Mouse (Mus musculus) thymus, adult 2 months (tissue): Measurements from ENCODE around the gene Gxylt1.

Experiments
- CTCF ChIP-seq: fragments of 200-500 bp; IDR thresholded peaks from 2 replicates; pipeline ENCODE4 v1.5.1; 2012; ENCODE audit warnings: mild to moderate bottlenecking, control low read depth, low read length, moderate library complexity, borderline replicate concordance; ENCODE audit not compliant: control insufficient read depth, poor library complexity, insufficient read depth; ENCODE audit errors: extremely low read depth
- POLR2A ChIP-seq: fragments of 200-500 bp; IDR thresholded peaks from 2 replicates; pipeline ENCODE4 v1.6.1; 2012; ENCODE audit warnings: mild to moderate bottlenecking, low read length, control low read depth, moderate library complexity; ENCODE audit not compliant: control insufficient read depth, poor library complexity, insufficient read depth; ENCODE audit errors: extremely low read depth

DNA sequence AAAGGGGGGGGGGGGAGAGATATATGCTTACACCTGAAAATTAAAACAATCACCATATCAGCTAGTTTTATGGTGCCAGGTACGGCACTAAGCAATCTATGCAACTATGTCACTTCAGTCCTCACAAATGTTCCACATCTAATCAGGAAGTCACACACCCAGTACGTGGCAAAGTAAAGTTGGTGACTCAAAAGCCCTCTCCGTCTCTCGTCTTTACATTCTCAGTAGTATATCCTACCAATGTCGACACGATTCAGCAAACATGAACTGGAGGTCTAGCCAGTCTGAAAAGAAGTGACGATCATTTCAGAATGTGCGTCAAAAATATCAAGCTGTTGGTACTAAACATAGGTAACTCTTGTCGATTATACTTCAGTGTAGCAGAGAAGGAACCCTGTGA lies 2.0 kb downstream of the Gxylt1 start:
- no peak for TF ChIP-seq CTCF
- no peak for TF ChIP-seq POLR2A
